Mouse (Mus musculus): Measurements from ENCODE around the gene Olfr1247. TPM values are rescaled to one million over a fixed set of nuclear protein-coding genes. Genes with fewer than 3 reads are reported as not detected.
"Not testable (repeated sequence)": the region's sequence is repeated elsewhere in the genome, so short reads cannot be mapped to it uniquely, and the experiment has no call there.

Gene Olfr1247
- total RNA-seq (2022): under 1 TPM in 1 of 4 experiments, not detected in 3; 0.10 TPM

DNA sequence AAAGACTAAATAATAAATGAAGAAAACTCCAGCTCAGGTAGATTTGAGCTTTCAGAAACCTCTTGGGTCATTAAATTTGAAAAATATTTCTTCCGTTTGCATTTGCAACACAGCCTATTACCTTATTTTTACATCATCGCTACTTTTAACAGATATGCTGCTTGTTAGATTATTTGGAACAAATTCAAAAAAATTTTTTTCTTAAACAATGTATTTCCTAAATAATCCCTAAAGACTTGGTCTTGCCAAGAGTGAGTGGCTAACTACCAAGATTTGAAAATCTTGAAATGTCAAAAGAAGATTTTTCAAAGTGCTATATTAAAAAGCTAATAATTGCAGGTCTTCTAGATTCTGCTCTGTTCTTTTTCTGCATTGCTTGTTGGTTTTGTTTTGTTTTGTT lies at the start of gene Olfr1247:
Olfr1247 (minus strand) TSS at position 101 of the 400 bp plus-strand sequence.
- no peak for DNase-seq (ENCODE audit: low spot score in 2 of 2)

DNA sequence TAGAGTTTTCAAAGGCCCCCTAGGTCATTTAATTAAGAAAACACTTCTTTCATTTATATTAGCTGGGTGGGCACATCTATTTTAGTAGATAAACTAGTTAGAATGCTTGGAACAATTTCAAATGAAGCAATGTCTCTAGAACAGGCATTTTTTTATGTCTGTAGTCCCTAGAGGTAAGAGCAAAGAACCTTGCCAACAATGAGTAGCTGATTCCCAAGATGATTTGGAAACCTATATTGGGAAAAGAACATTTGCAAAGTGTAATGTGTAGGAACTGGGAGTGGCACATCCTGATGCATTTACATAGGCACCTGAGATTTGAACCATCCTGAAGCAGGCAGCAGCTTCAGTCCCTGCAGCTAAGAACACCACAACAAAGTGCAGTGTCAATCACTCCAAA lies 47.4 kb upstream of the Olfr1247 start, which contains the start of gene Olfr1250:
Olfr1250 (minus strand) TSS at position 101 of the 400 bp plus-strand sequence.
- no peak for DNase-seq (ENCODE audit: low spot score in 2 of 2)

DNA sequence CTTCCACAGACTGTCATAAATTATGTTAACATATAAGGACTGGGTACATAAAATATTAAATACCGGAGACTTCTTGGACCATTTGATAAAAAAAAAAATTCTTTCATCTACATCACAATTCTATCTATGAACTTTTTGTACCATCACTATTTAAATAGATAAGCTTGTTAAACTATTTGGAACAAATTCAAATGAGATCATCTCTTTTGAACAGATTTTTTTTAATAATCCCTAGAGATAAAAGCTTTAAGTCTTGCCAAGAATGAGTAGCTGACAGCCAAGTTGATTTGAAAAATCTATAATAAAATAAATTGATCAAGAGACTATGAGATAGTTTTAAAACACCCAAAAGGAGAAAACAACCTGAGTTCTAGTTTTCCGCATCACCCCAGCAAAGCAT lies 21.0 kb upstream of the Olfr1247 start, which contains the start of gene Olfr1249:
Olfr1249 (minus strand) TSS at position 101 of the 400 bp plus-strand sequence.
- DNase-seq (ENCODE audit: low spot score in 2 of 2): no peak

GRCm38 (mm10) chr2:89618145-89618544 lies 4.2 kb upstream of the Olfr1247 start, which contains the start of gene Olfr1248:
Olfr1248 (minus strand) TSS chr2:89618245.
- DNase-seq (ENCODE audit: low spot score in 2 of 2): not testable (repeated sequence)

DNA sequence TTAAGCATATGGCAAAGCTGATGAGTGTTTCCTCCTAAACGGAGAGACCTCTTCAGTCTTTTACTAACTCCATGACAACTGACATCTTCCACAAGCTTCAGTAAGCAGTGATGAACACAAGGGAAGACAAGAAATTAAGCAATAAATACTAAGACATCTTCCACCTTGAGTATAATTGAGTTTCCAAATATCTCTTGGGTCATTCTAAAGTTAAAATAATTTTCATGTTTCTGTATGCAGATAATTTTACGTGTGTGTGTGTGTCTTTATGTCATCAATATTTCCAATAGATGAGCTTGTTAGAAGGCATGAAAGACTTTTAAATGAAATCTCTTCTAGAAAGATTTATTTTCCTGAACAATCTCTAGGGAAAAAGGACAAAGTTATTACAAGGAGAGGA lies 20.9 kb downstream of the Olfr1247 start, which contains the start of gene Olfr1246:
Olfr1246 (minus strand) TSS at position 101 of the 400 bp plus-strand sequence.
- no peak for DNase-seq (ENCODE audit: low spot score in 2 of 2)

GRCm38 (mm10) chr2:89578347-89578746 lies 35.6 kb downstream of the Olfr1247 start, which contains the start of gene Olfr1245:
Olfr1245 (minus strand) TSS chr2:89578447.
- no peak for DNase-seq (ENCODE audit: low spot score in 2 of 2)

- DNase-seq (ENCODE audit: low spot score in 2 of 2): not testable (repeated sequence)
Measured at GRCm38 (mm10) chr2:89562706-89563105, 51.2 kb downstream of the Olfr1247 start.

Other genes starting within 250 kb of the Olfr1247 start
- gene Olfr1234, start 249.3 kb downstream of the Olfr1247 start, total RNA-seq (2022): not detected
- gene Olfr1238, start 204.5 kb downstream of the Olfr1247 start, total RNA-seq (2022): not detected
- not detected for gene Olfr1239, start 193.7 kb downstream of the Olfr1247 start, total RNA-seq (2022)
- gene Olfr1240, start 171.1 kb downstream of the Olfr1247 start, total RNA-seq (2022): not detected
- gene Olfr1241, start 127.0 kb downstream of the Olfr1247 start, total RNA-seq (2022): not detected
- gene Olfr1242, start 115.8 kb downstream of the Olfr1247 start, total RNA-seq (2022): not detected
- gene Olfr1243, start 82.6 kb downstream of the Olfr1247 start, total RNA-seq (2022): not detected
- gene Olfr1245, start 35.7 kb downstream of the Olfr1247 start, total RNA-seq (2022): not detected
- gene Olfr1246, start 21.0 kb downstream of the Olfr1247 start, total RNA-seq (2022): not detected
- gene Olfr1248, start 4.1 kb upstream of the Olfr1247 start, total RNA-seq (2022): not detected
- gene Olfr1249, start 20.9 kb upstream of the Olfr1247 start, total RNA-seq (2022): not detected
- not detected for gene Olfr1250, start 47.3 kb upstream of the Olfr1247 start, total RNA-seq (2022)
- not detected for gene Olfr1251, start 57.8 kb upstream of the Olfr1247 start, total RNA-seq (2022)
- gene Olfr1252, start 110.9 kb upstream of the Olfr1247 start, total RNA-seq (2022): not detected
- gene Olfr1253, start 143.0 kb upstream of the Olfr1247 start, total RNA-seq (2022): not detected
- gene Olfr1254, start 179.5 kb upstream of the Olfr1247 start, total RNA-seq (2022): not detected
- gene Olfr1255, start 197.9 kb upstream of the Olfr1247 start, total RNA-seq (2022): not detected
- not detected for gene Olfr1256, start 227.4 kb upstream of the Olfr1247 start, total RNA-seq (2022)
- gene Olfr48, start 234.1 kb upstream of the Olfr1247 start, total RNA-seq (2022): not detected